Mouse (Mus musculus) central nervous system, embryonic 14 days (tissue): Measurements from ENCODE around the gene Zzef1. TPM values are rescaled to one million over a fixed set of nuclear protein-coding genes. Genes with fewer than 3 reads are reported as not detected.

Experiments
- polyA plus RNA-seq: library from polyadenylated mRNA; depleted of rRNA; stranded (reverse); fragments of >200 nt; gene quantifications from 2 replicates; pipeline ENCODE4 v1.2.3, GENCODE M21; 2012; rRNA removed

Zzef1 gene
- polyA plus RNA-seq: 29.3 and 33.0 TPM in 2 replicates

DNA sequence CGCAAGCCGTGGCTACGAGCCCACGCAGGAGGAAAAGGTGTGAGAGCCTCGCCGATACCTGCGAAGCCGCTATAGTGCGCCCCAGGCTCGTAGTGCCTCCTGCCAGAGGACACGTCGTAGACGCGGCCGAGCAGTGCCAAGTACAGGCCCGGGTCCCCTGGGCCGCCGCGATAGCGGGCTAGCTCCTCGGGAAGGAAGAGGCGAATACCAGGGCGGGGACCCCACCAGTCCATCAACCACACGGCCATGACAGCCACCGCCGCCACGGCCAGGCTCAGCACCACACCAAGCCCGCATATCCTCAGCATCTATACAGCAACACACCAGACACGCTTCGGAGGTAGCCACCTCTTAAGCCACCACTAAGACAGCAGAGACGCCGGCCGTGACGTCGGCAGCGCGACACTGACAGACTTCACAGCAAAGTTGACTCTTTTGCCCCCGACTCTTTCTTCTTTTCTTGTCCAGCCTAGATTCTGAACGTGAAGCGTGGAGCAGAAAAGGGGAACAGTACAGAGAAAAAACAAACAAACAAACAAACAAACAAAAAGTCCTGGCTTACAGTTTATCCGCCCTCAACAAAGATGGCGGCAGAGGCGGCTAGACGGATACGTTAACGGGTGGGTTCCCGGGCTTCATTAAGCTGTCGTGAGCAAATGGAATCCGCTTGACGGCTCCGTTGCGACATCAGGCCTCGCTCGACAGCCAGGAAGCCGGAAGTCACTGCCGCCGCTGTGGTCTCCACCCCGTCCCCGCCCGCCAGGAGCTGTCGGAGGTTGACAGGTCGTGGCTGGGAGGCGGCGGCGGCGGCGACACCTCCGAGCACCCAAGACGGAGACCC, at the start of gene Zzef1, which contains the start of gene Cyb5d2:
Gene Zzef1 (plus strand): TSS at position 772 of the 841 bp plus-strand sequence.
Gene Cyb5d2 (minus strand): TSS at position 688 of the 841 bp plus-strand sequence.

DNA sequence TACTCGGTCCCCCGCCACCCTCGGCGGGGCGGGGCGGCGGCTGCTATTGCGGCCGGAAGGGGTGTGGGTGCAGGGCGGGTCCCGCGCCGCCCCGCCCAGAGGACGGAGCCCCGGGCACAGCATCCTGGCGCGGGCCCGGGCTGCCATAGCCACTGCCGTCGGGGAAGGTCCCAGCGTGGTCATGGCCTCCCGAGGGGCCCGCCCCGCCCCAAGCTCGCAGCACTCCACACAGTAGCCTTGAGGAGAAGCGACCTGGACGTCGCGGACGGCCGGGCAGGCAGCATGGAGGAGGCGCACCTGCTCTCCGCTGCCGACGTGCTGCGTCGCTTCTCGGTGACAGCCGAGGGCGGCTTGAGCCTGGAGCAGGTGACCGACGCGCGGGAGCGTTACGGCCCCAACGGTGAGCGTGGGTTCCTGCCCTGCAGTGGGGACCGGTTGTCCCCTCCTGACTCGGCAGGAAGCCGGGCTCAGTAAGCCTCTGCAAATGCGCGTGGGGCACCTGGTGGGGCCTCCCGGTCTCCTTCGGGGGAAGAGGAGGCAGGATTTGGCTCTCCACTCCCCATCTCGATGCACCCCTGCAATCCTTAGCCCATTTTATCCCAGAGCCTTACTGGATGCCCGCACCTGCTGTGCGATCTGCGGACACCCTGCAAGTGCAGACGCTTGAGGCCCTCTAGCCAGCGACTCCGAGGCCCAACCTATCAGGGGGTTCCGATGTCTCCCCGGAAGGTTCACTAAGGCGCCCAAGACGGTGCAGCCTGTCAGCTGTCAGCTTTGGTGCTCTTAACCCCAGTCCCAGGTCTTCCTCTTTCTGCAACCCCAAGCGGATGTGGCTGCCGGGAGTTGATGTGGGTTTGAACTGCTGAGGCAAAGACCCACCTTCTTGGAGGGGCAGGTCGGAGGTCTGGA, 165.3 kb downstream of the Zzef1 start, which contains the start of gene Atp2a3:
Gene Atp2a3 (plus strand): TSS at position 98 of the 909 bp plus-strand sequence.

Other genes with a start within 250 kb of the Zzef1 start
- gene Spns3, start 245.7 kb upstream of the Zzef1 start, polyA plus RNA-seq: 0.14 and 0.24 TPM in 2 replicates
- gene Ube2g1, start 188.9 kb upstream of the Zzef1 start, polyA plus RNA-seq: 45.2 and 50.6 TPM in 2 replicates
- gene Ankfy1, start 106.2 kb upstream of the Zzef1 start, polyA plus RNA-seq: 40.2 and 41.9 TPM in 2 replicates
- 4.3 and 4.8 TPM in 2 replicates for gene Cyb5d2, start 84 bp upstream of the Zzef1 start, polyA plus RNA-seq
- 1.2 and 1.8 TPM in 2 replicates for gene Atp2a3, start 164.9 kb downstream of the Zzef1 start, polyA plus RNA-seq
- 0.36 and 0.37 TPM in 2 replicates for gene P2rx1, start 202.9 kb downstream of the Zzef1 start, polyA plus RNA-seq
- 18.1 and 18.8 TPM in 2 replicates for gene Camkk1, start 222.8 kb downstream of the Zzef1 start, polyA plus RNA-seq